Mouse (Mus musculus): ENCODE measurements around the gene Dnajc19. TPM values are rescaled to one million over a fixed set of nuclear protein-coding genes. Genes with fewer than 3 reads are reported as not detected.

Dnajc19 gene
- polyA plus RNA-seq, 1 experiment from 2014 or later: 133 TPM

DNA sequence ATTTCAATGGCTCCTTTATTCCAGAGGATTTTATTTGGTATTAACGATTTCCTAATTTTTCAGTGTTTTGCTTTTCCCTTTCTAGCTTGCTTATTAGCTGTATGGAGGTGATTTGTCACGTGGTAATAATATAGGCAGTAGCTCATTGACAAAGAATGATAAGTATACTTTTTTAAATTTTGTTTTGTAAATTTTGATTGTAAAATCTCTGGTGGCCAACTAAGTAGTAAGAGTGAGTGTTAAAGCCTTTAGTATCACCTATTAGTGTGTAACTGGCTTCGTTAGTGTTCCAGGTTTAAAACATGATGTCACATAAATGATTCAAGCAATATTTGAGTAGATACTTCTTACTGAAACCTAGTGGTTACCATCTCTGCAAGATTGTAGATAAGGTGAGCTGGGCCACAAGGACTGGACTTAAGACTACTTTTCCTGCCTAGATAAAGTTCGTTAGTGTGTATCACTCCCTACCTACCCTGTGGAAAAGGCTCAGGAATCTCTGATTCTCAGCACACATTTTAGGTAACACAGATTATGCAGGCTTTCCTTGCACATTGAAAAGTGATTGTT, 59.8 kb downstream of the Dnajc19 start:
- H3K9me3 ChIP-seq (replicated peaks): no peaks in the 10 kb centered on the region
- 75% methylated on average over 4 of the region's 4 CpGs for WGBS
- peak overlapping the region; percentile 98 for H3K9ac ChIP-seq (replicated peaks)
- no peak for ATAC-seq (ENCODE audit: low FRiP score)
- no peaks in the 10 kb centered on the region for H3K36me3 ChIP-seq
- no peak overlapping the region for H3K27ac ChIP-seq (replicated peaks)
- peak overlapping the region; percentile 92 for H3K4me3 ChIP-seq (replicated peaks)
- peak overlapping the region; percentile 76 for H3K4me2 ChIP-seq
- H3K4me1 ChIP-seq: peaks cover 17% of the 10 kb centered on the region
- H3K27me3 ChIP-seq (replicated peaks): no peaks in the 10 kb centered on the region

DNA sequence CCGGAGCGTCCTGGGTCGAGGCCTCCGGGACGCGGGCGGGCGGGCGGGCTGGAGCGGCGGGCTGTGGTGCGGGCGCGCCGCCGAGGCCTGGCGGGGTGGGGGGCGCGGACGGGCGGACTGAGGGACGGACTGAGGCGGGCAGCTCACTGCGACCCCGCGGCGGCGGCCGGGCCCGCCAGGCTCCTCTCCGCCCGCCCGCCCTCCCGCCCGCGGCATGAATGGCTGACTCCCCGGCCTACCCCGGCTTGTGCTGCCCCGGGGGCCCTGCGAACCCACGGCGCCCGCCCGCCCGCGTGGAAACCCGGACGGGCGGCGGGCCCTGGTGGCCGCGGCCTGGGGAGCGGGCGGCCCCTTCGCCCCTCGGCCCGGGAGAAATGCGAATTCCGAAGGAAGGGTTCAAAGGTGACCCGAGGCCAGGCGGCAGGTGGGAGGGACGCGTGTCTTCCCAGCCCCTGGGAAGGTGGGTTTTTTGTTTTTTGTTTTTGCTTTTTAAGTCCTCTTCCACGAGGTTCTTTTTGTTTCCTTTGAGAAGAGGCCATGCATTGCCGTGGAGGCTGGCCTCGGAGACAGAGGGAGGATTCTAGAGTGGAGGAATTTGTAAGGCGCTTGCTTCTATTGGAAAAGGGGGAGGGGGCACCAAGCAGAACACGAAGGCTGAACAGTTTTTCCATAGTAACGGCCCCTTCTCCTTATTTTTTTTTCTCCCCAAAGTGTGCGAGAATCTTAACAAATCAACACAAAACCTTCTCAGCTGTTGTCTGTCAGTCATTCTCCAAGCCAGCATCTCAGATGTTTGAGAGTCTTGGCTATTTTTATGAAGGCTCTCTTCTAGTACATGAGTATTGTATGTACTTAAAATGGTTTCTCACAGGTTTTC, 60.5 kb downstream of the Dnajc19 start:
- ATAC-seq (ENCODE audit: low FRiP score): peak; percentile 67
- H3K4me1 ChIP-seq: peaks cover 17% of the 10 kb centered on the region
- H3K4me3 ChIP-seq (replicated peaks): peak overlapping the region; percentile 92
- H3K27ac ChIP-seq (replicated peaks): peak overlapping the region; percentile 93
- peak overlapping the region; percentile 98 for H3K9ac ChIP-seq (replicated peaks)
- H3K9me3 ChIP-seq (replicated peaks): no peaks in the 10 kb centered on the region
- peak overlapping the region; percentile 76 for H3K4me2 ChIP-seq
- no peaks in the 10 kb centered on the region for H3K36me3 ChIP-seq
- under 1% methylated on average over 63 of the region's 70 CpGs for WGBS
- H3K27me3 ChIP-seq (replicated peaks): no peaks in the 10 kb centered on the region

- under 1% methylated on average over 66 of the region's 97 CpGs for WGBS
- peak within 1 kb of the TSS; percentile 92 for H3K4me3 ChIP-seq (replicated peaks)
- H3K9me3 ChIP-seq (replicated peaks): no peaks in the 10 kb centered on the region
- no peaks in the 10 kb centered on the region for H3K36me3 ChIP-seq
- H3K27me3 ChIP-seq (replicated peaks): no peaks in the 10 kb centered on the region
- H3K27ac ChIP-seq (replicated peaks): peak within 1 kb of the TSS; percentile 93
- peak within 1 kb of the TSS; percentile 98 for H3K9ac ChIP-seq (replicated peaks)
- peak; percentile 97 for ATAC-seq (ENCODE audit: low FRiP score)
- H3K4me1 ChIP-seq: peaks cover 17% of the 10 kb centered on the region
- peak within 1 kb of the TSS; percentile 76 for H3K4me2 ChIP-seq
Measured at GRCm38 (mm10) chr3:34019540-34020381, 61.4 kb downstream of the Dnajc19 start, which contains the start of gene Fxr1. Gene Fxr1, plus strand, starts transcription at chr3:34019943.

- Histone ChIP-seq H3K4me1 (no peaks in the 10 kb centered on the region), H3K27me3 (replicated peaks) (no peaks in the 10 kb centered on the region), H3K4me2 (no peak overlapping the region), H3K9me3 (replicated peaks) (no peaks in the 10 kb centered on the region), H3K27ac (replicated peaks) (no peak overlapping the region), H3K9ac (replicated peaks) (no peak overlapping the region), H3K4me3 (replicated peaks) (no peak overlapping the region), H3K36me3 (no peaks in the 10 kb centered on the region)
- no peak for ATAC-seq (ENCODE audit: low FRiP score)
- WGBS: 83% methylated on average over 6 of the region's 6 CpGs
Measured at GRCm38 (mm10) chr3:34008191-34008590, 72.9 kb downstream of the Dnajc19 start.

GRCm38 (mm10) chr3:34007611-34008010, 73.5 kb downstream of the Dnajc19 start:
- WGBS: 59% methylated on average over 4 of the region's 4 CpGs
- no peak for ATAC-seq (ENCODE audit: low FRiP score)
- H3K36me3 ChIP-seq: no peaks in the 10 kb centered on the region

GRCm38 (mm10) chr3:34006824-34007223, 74.3 kb downstream of the Dnajc19 start:
- H3K4me3 ChIP-seq (replicated peaks): no peak overlapping the region
- H3K4me2 ChIP-seq: no peak overlapping the region
- H3K9ac ChIP-seq (replicated peaks): no peak overlapping the region
- H3K27me3 ChIP-seq (replicated peaks): no peaks in the 10 kb centered on the region
- H3K27ac ChIP-seq (replicated peaks): no peak overlapping the region
- H3K4me1 ChIP-seq: no peaks in the 10 kb centered on the region
- no peak for ATAC-seq (ENCODE audit: low FRiP score)
- no peaks in the 10 kb centered on the region for H3K9me3 ChIP-seq (replicated peaks)
- WGBS: 56% methylated on average over 3 of the region's 3 CpGs
- no peaks in the 10 kb centered on the region for H3K36me3 ChIP-seq

More at GRCm38 (mm10) chr3:34007611-34008010, 73.5 kb downstream of the Dnajc19 start:
- H3K4me3 ChIP-seq (replicated peaks): no peak overlapping the region
- no peak overlapping the region for H3K4me2 ChIP-seq
- H3K9ac ChIP-seq (replicated peaks): no peak overlapping the region
- no peaks in the 10 kb centered on the region for H3K9me3 ChIP-seq (replicated peaks)
- no peak overlapping the region for H3K27ac ChIP-seq (replicated peaks)
- no peaks in the 10 kb centered on the region for H3K4me1 ChIP-seq
- no peaks in the 10 kb centered on the region for H3K27me3 ChIP-seq (replicated peaks)

DNA sequence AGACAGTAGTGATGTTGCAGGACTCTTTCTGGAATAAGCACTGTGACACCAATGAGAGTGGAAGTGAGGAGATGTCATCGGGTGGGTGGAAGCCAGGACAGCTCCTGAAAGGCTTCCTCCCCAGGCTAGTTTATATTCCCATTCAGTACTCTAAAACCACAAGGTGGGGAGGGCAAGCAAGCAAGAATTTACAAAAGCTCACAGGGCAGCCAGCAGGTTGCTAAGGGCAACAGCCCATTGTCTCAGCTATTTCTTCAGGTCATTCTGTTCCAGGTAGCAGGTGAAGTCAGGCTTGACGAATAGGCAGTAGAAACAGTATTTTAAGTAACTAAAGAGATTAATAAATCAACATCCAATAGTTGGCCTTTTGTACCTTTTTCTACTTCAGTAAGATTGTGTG, 74.8 kb downstream of the Dnajc19 start:
- Histone ChIP-seq H3K4me1 (no peaks in the 10 kb centered on the region), H3K4me2 (no peak overlapping the region), H3K27ac (replicated peaks) (no peak overlapping the region), H3K9ac (replicated peaks) (no peak overlapping the region), H3K27me3 (replicated peaks) (no peaks in the 10 kb centered on the region), H3K9me3 (replicated peaks) (no peaks in the 10 kb centered on the region), H3K4me3 (replicated peaks) (no peak overlapping the region), H3K36me3 (no peaks in the 10 kb centered on the region)
- ATAC-seq (ENCODE audit: low FRiP score): no peak
- 63% methylated on average over 2 of the region's 2 CpGs for WGBS

Other genes starting within 250 kb of the Dnajc19 start
- 13.1 and 13.3 TPM in 2 replicates for gene Ccdc39, start 237.0 kb downstream of the Dnajc19 start, polyA plus RNA-seq (2015; fragmentation: Nextera tagmentation; extraction: Ambion mirVana)
- 35.2 and 40.3 TPM in 2 replicates for gene Fxr1, start 61.4 kb downstream of the Dnajc19 start, polyA plus RNA-seq (2015; fragmentation: Nextera tagmentation; extraction: Ambion mirVana)